Mouse (Mus musculus): Measurements from ENCODE around the gene L3mbtl4.

L3mbtl4 gene

GRCm38 (mm10) chr17:68273527-68273926, at the start of gene L3mbtl4:
L3mbtl4 (plus strand) TSS chr17:68273797.
- peak; percentile 19 for DNase-seq (ENCODE audit: low spot score)

GRCm38 (mm10) chr17:68230484-68230883, 43.1 kb upstream of the L3mbtl4 start:
- DNase-seq (ENCODE audit: low spot score), result no peak

GRCm38 (mm10) chr17:68235380-68235779, 38.2 kb upstream of the L3mbtl4 start:
- no peak for DNase-seq (ENCODE audit: low spot score)

- DNase-seq (ENCODE audit: low spot score), result no peak
These were observed 36.6 kb upstream of the L3mbtl4 start for GRCm38 (mm10) chr17:68236992-68237391.

GRCm38 (mm10) chr17:68240171-68240570, 33.4 kb upstream of the L3mbtl4 start:
- DNase-seq (ENCODE audit: low spot score), result no peak

- DNase-seq (ENCODE audit: low spot score), result no peak
These were observed 8.6 kb upstream of the L3mbtl4 start for GRCm38 (mm10) chr17:68264835-68265557.

GRCm38 (mm10) chr17:68273954-68274353, 357 bp downstream of the L3mbtl4 start:
- no peak for DNase-seq (ENCODE audit: low spot score)

- DNase-seq (ENCODE audit: low spot score), result no peak
These were observed 1.5 kb downstream of the L3mbtl4 start for GRCm38 (mm10) chr17:68275138-68275537.

- DNase-seq (ENCODE audit: low spot score), result no peak
These were observed 7.3 kb downstream of the L3mbtl4 start for GRCm38 (mm10) chr17:68280915-68281314.

GRCm38 (mm10) chr17:68285119-68285782, 11.7 kb downstream of the L3mbtl4 start:
- no peak for DNase-seq (ENCODE audit: low spot score)

- no peak for DNase-seq (ENCODE audit: low spot score)
These were observed 14.5 kb downstream of the L3mbtl4 start for GRCm38 (mm10) chr17:68288094-68288493.

GRCm38 (mm10) chr17:68288699-68289098, 15.1 kb downstream of the L3mbtl4 start:
- no peak for DNase-seq (ENCODE audit: low spot score)

- no peak for DNase-seq (ENCODE audit: low spot score)
These were observed 18.2 kb downstream of the L3mbtl4 start for GRCm38 (mm10) chr17:68291713-68292364.

GRCm38 (mm10) chr17:68308381-68308780, 34.8 kb downstream of the L3mbtl4 start:
- no peak for DNase-seq (ENCODE audit: low spot score)

GRCm38 (mm10) chr17:68312286-68312927, 38.8 kb downstream of the L3mbtl4 start:
- no peak for DNase-seq (ENCODE audit: low spot score)

GRCm38 (mm10) chr17:68320940-68321339, 47.3 kb downstream of the L3mbtl4 start:
- no peak for DNase-seq (ENCODE audit: low spot score)

GRCm38 (mm10) chr17:68322607-68323006, 49.0 kb downstream of the L3mbtl4 start:
- DNase-seq (ENCODE audit: low spot score), result no peak

GRCm38 (mm10) chr17:68332225-68332624, 58.6 kb downstream of the L3mbtl4 start:
- no peak for DNase-seq (ENCODE audit: low spot score)

GRCm38 (mm10) chr17:68333382-68333781, 59.8 kb downstream of the L3mbtl4 start:
- DNase-seq (ENCODE audit: low spot score), result no peak

GRCm38 (mm10) chr17:68338917-68339553, 65.4 kb downstream of the L3mbtl4 start:
- DNase-seq (ENCODE audit: low spot score), result no peak

GRCm38 (mm10) chr17:68357687-68358086, 84.1 kb downstream of the L3mbtl4 start:
- no peak for DNase-seq (ENCODE audit: low spot score)

- no peak for DNase-seq (ENCODE audit: low spot score)
These were observed 97.5 kb downstream of the L3mbtl4 start for GRCm38 (mm10) chr17:68371101-68371500.

All from ovary, postnatal 36 days (tissue).